Mouse (Mus musculus) left cerebral cortex, postnatal 14 days (tissue): ENCODE results near the gene Pycard. TPM values are rescaled to one million over a fixed set of nuclear protein-coding genes. Genes with fewer than 3 reads are reported as not detected.
A peak's percentile ranks its signal among the peaks of the same experiment; 100 is the strongest.
"Not testable (repeated sequence)": the region's sequence is repeated elsewhere in the genome, so short reads cannot be mapped to it uniquely, and the experiment has no call there.

Experiments used
- DNase-seq, 2 experiments: peaks; one replicate each; pipeline ENCODE4 v3.0.0; 2021 to 2022; ENCODE audit warnings: low spot score in 2 of 2, mixed read lengths in 1 of 2
- intact Hi-C: fragments of 180-260 bp; cut with DNase I; formaldehyde crosslinking; loops from one replicate; pipeline ENCODE4 v1.15.1; 2025
- long read RNA-seq, 2 experiments: library from polyadenylated mRNA; stranded (forward); transcript quantifications; one replicate each; pipeline ENCODE4 v2.0.0; 2021
- total RNA-seq, 2 experiments: library from RNA; stranded (reverse); gene quantifications; 2 replicates each; pipeline ENCODE4 v1.2.3; 2021

The Pycard gene
- total RNA-seq, result 1 to 10 TPM; 2.2 to 3.7 TPM
- long read RNA-seq, experiment 1, transcript Pycard-201 (3 exons, 3,800 nt), result major isoform, 7 of 9 reads
- long read RNA-seq, experiment 1, partial matches to known transcripts, result 0 of 9 reads
- long read RNA-seq, experiment 1, other reads (novel, unspliced or antisense), result 2 of 9 reads
- long read RNA-seq, experiment 2, partial matches to known transcripts, result 0 of 7 reads
- long read RNA-seq, experiment 2, other reads (novel, unspliced or antisense), result 5 of 7 reads

DNA sequence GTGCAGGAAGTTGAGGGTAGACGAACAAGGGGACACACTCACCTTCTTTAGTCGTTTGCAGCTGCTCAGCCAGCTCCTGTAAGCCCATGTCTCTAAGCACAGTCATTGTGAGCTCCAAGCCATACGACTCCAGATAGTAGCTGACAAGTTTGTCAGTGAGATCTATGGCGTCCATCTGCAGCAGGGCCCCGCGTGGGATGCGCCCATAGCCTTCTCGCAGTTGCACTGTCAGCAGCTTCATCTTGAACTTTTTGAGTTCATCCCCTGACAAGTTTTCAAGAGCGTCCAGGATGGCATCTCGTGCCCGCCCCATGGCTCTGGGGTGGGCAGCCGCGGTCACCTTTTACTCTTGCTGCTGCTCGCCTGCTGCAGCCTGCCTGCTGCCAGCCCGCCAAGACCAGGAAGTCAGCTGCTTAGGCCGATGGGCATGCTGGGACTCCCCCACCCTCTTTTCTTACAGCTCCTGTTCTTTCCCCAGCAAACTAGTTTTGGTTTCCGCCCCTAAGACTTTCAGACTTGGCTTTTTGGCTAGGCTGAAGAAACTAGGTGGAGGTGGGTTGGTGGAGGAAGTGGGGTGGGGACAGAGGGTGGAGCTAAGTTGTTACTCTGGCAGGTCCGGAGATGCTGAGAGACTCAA lies at the start of gene Pycard:
TSS of gene Pycard (minus strand) at position 527 of the 637 bp plus-strand sequence.
- intact Hi-C loops, result no loop called here
- peak in 1 of 2 experiments; percentile 22 for DNase-seq

DNA sequence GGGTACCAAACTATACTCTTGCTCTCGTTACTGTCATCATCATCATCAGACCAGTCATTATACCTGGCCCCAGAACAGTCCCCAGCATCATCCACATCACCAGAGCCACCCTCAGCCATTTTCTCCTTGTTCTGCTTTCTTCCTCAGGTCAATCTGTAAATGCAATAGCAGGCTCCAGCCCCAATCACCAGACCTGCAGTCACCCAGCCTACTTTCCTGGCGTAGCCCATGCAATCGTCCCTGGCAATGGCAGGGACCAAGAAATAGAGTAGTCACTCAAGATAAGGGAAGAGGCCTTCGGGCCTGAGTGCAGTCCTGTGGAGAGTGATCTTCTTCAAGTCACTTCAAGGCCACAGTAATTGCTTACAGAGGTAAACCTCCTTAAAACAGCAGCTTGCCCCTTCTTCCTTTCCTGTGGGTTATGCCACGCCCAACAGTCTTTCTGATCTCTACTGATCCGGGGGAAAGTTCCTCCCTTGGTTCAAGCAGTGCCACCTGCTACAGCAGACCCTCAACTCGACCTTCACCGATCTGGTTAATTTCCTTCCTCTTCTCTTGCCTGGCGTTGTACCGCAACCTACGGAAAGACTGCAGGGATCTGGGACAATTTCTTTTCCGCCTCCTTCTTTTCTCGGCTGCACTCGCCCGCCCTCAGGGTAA lies 48.6 kb upstream of the Pycard start:
- intact Hi-C loops, DNase-seq: not testable (repeated sequence)

DNA sequence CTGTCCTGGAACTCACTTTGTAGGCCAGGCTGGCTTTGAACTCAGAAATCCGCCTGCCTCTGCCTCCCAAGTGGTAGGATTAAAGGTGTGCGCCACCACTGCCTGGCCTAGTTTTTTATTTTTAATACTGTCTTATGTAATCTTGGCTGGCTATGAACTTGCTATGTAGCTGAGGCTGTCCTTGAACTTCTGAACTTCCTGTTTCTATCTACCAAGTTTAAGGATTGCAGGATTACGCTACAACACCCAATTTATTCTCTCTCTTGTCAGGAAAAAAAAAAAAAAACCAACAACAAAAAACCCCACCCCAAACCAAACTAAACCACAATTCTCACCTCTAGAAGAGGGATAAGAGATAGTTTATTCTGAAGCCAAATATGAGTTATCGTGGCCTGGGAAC lies 39.9 kb upstream of the Pycard start:
- intact Hi-C loops, result no loop called here
- no peak for DNase-seq

DNA sequence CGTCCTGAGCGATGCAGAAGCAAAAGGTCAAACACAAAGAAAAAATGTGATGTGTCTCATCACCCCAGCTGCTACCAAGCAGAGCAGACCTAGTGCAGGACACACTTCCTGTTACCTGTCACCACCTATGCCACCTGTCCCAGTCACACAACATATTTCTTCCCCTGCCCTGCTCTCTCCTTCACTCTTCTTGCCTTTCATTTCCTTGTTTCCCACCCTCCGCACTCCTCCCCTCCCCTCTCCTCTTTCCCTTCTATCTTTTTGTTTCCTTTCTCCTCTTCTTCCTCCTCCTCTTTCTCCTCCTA lies 39.3 kb upstream of the Pycard start:
- intact Hi-C loops, result no loop called here
- no peak for DNase-seq

DNA sequence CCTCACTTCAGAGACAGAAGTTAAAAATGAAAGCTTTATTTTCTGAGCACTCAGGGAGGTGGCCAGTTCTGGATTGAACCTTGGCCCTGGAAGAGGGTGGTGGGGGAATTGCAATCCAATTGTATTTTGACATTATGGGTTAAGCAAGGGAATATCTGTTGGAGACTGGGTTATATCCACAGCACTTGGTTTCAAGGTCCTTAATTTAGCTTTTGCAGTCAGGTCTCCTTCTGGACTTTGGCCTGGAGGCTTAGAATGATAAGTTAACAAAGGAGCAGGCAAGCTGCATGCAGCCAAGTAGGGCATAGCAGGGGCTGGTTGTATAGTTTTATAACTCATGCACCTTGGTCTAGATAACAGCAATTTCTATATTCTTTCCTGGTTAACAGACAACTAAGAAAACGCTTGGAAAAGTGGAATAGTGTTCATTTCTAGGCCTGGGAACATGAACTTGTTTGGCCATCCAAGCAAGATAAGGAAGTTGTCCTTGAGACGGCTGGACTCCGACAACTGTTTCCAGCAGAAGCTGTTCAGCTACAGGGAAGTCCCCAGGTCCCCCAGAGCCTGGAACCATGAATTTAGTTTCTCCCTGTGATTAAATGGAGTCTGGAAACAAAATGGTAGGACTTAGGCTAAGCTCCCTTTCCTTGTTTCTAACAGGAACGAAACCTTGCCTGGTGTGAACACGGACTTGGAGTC lies 38.8 kb upstream of the Pycard start:
- intact Hi-C loops, result no loop called here
- no peak for DNase-seq

DNA sequence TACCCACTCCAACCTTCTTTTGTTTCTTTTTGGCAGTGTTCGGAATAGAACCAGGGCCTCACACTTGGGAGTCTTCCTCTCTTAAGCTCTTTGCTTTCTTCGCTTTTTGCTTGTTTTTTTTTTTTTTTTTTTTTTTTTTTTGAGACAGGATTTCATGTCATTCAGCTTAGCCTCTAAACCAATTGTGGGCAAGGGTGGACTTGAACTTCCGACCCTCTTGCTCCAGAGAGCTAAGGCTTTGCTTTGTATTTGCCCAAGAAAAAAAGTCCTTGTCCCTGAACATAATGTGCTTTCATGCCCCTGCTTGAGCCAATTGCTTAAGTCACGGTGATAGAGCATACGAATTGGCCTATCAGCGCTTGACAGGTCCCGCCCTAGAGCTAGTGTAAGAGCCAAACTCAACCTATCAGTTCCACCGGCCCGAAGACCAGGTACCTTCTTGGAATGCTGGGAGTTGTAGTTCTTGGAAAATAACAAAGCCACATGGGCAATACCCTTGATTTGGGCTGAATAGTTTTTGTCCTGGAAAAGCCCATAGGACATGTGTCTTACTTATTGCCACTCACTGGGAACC lies 37.8 kb upstream of the Pycard start:
- intact Hi-C loops, result no loop called here

DNA sequence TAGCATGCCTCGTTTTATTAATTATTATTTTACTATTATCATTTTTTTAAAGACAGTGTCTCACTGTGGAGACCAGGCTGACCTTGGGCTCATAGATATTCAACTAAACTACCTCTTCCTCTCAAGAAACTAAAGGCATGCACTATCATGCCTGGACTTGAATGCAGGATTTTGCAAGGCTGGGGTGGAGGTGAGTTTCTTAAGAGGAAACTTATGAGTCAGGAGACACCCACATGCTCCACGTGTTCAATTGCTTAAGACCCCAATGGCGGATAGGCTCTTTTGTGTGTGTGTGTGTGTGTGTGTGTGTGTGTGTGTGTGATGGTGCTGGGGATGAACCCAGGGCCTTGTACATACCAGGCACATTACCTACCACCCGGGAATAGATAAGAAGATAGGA lies 31.7 kb upstream of the Pycard start:
- DNase-seq, result no peak
- intact Hi-C loops, result no loop called here

More for the DNA sequence above, 37.8 kb upstream of the Pycard start:
- DNase-seq, result no peak

DNA sequence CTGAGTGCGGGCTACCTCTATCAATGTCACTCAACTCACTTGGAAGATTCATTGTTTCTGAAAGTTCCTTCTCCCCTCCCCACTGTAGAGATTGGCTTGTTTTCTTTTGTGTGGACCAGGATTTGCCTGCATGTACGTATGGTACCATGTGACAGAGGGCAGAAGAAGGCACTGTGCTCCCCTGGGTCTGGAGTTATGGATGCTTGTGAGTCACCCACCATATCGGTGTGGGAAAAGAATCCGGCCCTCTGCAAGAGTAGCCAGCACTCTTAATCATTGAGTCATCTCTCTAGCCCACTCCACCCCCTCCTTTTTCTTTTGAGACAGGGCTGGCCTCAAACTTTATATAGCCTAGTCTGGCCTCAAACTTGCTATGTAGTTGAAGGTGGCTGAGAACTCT lies 31.3 kb upstream of the Pycard start:
- DNase-seq, result no peak
- intact Hi-C loops, result no loop called here

DNA sequence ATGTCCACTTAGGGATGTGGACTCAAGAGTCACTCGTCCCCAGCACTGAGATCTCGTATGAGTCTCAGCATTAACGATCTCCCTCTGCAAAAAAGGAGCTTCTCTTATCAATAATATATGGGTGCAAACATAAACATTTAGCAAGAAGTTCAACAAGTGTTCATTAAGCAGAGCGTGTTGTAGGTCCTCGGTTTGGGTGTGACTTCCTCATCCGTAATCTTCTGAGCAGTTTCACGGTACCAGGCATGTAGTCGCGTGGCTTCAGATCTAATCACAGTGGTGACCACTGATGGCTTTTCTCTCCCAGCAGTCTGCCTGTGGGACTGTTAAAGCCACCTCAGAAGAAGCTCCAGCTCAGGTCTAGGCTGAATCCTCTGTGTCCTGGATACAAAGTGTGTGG lies 30.7 kb upstream of the Pycard start:
- no peak for DNase-seq
- intact Hi-C loops, result no loop called here

DNA sequence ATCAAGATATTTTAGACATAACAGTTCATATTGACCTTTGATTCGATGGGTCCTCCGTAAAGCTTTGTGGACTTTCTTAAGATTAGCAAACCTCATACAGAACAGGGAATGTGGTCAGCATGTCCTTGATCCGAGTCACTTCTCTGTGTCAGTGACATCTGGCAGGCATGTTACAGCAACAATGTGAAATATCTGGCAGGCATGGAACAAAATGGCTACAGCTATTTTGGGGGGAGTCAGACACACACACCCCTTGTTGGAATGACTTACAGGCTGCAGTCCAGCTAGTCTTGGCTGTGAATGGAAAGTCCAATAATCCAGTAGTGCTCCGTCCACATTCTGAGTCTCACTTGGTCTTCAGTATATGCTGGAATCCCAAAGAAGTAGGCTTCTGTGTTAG lies 29.9 kb upstream of the Pycard start:
- intact Hi-C loops, result no loop called here
- DNase-seq, result no peak

DNA sequence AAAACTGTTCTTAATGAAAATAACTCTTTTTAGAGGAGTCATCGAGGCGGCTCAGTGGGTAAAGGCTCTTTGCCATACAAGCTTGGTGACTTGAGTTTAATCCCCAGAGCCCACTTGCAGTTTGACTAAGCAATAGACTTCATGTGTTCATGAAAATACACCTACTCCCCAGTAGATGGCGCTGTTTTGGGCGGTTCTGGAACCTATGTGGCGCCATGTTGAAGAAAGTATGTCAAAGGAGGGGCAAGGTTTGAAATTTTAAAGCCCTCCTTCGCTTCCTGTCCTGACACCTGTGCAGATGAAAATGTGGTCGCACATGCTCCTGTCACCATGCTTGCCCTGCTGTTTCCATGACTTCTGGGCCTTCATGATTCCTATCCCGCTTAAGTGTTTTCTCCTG lies 29.3 kb upstream of the Pycard start:
- intact Hi-C loops, result no loop called here
- DNase-seq, result no peak

DNA sequence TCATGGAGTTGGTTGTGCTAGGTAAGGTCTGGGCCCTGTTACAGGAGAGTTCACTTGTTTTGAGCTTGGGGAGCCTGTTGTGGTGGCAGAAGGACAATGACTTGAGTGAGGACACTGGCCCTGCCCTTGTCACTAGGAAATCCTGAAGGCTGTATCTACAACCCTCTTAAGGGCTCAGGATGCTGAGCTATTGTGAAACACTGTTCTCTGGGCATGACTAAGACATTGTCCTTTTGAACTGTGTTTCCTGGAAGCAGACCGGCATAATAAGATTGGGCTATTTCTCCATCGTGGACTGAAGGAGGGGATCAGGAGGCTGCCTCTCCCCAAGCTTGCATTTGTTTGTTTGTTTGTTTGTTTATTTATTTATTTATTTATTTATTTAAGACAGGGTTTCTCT lies 25.5 kb upstream of the Pycard start:
- DNase-seq, result no peak
- intact Hi-C loops, result no loop called here

DNA sequence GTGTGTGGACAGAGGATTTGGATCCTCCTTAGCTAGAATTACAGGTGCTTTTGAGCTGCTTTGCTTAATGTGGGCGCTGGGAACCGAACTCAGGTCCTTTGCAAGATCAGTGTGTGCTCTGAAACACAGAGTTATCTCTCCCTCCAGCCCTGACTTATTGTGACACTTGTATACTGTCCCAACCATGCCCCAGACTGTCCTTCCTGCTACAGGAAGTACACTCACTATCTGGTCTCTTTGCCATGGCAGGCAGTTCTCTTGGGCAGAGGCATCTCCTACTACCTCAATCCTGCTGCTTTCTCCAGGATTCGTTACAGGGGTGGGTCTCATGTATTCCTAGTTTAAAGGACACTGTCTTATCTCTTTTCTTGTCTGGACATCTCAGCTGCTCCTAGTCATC lies 24.6 kb upstream of the Pycard start:
- intact Hi-C loops, result no loop called here
- DNase-seq, result no peak

DNA sequence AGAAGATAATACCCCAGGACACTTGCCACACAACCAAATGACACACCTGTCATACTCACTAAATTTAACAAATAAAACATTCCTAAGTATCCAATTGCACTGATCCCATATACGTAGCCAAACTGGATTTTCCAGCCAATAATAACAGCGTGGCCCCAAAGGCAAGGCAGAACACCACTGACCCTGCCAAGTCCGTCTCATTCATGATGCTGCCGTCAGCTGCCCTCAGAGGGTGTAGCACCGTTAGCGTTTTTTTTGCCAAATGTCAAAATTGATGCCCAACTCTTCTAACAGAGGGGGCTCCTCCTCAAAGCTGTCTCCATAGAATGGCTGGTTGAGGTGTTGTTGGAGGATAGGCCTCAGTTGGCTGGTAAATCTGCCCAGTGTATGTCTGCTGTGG lies 23.0 kb upstream of the Pycard start:
- intact Hi-C loops, result no loop called here
- no peak for DNase-seq

DNA sequence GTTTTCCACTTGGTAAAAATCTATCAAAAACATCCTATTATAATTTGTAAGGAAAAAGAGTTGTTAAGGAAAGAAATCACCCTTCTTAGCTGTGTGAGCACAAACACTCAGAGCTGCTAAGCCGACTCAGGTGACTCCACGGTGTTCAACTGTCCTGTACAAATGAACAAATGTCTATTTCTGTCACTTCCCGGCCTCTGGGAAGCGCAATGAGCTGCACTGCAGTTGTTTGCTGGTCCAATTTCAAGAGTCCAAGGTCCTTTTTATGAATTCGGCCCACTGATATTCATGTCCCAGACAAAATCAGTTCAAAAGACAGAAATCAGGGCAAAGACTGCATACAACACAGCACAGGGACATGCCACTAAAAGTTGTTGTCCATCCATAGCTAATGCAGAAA lies 22.5 kb upstream of the Pycard start:
- DNase-seq, intact Hi-C loops: not testable (repeated sequence)

DNA sequence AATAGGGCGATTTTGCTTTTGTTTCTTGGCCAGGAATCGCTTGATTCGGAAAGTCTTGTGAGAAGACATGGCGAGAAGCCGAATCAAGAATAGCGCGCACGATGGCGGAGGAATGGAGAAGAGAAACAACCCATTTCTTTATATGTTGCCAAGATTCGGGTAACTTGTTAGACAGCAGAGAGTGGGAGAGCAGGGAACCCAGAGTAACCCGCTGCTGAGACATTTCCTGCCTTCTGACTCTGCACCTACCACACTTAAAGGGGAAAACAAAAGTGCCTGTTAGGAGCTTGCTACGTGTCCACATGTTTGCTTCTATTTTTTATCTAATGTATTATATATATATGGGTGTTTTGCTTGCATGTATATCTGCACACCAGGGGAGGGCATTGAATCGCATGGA lies 19.4 kb upstream of the Pycard start:
- no peak for DNase-seq
- intact Hi-C loops, result no loop called here

DNA sequence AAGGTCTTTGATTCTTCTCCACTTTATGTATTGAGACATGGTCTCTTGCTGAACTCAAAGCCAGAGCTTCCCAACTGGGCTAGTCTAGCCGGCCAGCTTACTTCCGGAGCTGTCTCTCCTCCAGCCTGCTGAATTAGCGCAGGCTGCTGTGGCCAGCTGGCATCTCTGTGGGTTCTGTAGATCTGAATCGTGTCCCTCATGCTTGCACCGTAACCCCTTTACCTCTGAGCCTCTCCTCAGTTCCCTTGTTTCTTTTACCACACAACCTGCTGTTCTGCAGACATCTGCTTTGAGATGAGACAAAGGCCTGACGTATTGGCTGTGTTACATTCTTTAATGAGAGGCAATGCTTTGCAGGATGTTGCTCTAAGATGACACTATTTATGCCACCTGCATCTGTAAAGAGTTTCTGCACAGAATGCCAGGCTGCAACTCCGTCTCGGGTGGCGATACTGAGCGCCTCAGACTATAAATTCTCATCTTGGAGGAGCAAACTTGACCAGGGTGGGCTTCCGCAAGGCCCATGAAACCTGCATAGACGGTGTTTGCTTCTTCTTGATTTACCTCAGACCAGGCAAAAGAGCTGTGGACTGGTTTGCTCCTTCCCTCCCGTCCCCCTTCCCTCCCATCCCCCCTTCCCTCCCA lies 18.6 kb upstream of the Pycard start:
- intact Hi-C loops, result no loop called here
- DNase-seq, result no peak

DNA sequence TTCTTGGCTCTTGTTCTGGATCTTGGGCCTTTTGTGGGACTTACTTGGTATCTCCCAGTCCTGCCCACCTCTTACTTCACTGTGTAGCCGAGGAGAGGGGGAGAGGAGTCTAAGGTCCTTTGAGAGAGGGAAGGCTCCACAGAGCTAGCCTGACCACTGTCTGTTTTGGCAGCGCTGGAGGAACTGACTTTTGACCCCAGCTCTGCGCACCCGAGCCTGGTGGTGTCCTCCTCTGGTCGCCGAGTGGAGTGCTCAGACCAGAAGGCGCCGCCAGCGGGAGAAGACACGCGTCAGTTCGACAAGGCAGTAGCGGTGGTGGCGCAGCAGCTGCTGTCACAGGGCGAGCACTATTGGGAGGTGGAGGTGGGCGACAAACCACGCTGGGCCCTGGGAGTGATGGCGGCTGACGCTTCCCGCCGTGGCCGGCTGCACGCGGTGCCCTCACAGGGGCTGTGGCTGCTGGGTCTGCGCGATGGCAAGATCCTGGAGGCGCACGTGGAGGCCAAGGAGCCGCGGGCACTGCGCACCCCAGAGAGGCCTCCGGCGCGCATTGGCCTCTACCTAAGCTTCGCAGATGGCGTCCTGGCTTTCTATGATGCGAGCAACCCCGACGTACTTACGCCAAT lies 16.2 kb upstream of the Pycard start:
- intact Hi-C loops, result loop anchor here (10.0 kb wide), 1 partner anchor 195 kb away; the partner anchor contains the start of gene Cox6a2
- no peak for DNase-seq

DNA sequence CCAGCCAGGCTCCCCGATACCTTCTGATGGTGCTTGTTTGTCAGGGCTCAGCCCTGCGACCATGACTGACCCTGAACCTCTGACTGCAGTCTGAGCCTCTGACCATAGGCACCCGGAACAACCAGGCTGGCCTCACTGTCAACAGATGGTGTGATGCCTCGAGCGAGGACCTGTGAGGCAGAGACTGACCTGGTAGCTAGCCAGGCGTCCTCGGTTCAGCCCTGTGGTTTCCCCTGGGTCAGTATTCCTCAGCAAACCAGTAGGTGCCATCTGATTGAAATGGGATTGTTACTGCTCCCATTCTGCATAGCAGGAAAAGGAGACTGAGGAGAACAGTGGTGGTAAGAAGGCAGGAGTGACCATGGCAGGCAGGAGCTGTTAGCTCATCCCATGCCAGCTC lies 12.5 kb upstream of the Pycard start:
- intact Hi-C loops, result loop anchor here (10.0 kb wide), 1 partner anchor 199 kb away; the partner anchor contains the start of gene Cox6a2
- no peak for DNase-seq
